In genomic region chr4:123749484-123750130, GRCm38 (mm10) we compare ENCODE assay signal across 8 mouse cellular contexts. TPM values are rescaled to one million over a fixed set of nuclear protein-coding genes. Genes with fewer than 3 reads are reported as not detected.
DNase-seq lines count a peak whose midpoint lies in the region; ATAC-seq and TF ChIP-seq lines count a peak whose summit lies in the region.

No protein-coding gene starts in this region.

- intact Hi-C loops in gastrocnemius, postnatal 14 days (cut with DNase I; ENCODE audit: low total_unique reads): no loop called here

- TF ChIP-seq POLR2A in ES-Bruce4 (IDR thresholded peaks at IDR 0.05; ENCODE audit: insufficient read depth, low read length): no peak
- TF ChIP-seq POLR2A in cortical plate, adult 2 months (IDR thresholded peaks at IDR 0.05; ENCODE audit: extremely low read depth, insufficient read depth, low read length): no peak

- no peaks in the 10 kb centered on the region for H3K9me3 ChIP-seq in ES-Bruce4 (replicated peaks; ENCODE audit: control insufficient read depth, insufficient read depth, low read length, poor library complexity, severe bottlenecking)
- H3K9me3 ChIP-seq in heart, embryonic 14.5 days (ENCODE audit: control insufficient read depth, low read length): no peaks in the 10 kb centered on the region

- ATAC-seq in heart, embryonic 14.5 days (ENCODE audit: insufficient number of reproducible peaks, insufficient read depth, low FRiP score, low read depth): peak; percentile 70; the same call in 1 of the 2 replicates

- H3K4me2 ChIP-seq in heart, embryonic 14.5 days (ENCODE audit: low read length): peak overlapping the region; percentile 89

- H3K36me3 ChIP-seq in ES-Bruce4 (ENCODE audit: control insufficient read depth, insufficient read depth, low read length, poor library complexity, severe bottlenecking): peaks cover 2% of the 10 kb centered on the region; the same call in 1 of the 2 replicates
- H3K36me3 ChIP-seq in heart, embryonic 14.5 days (ENCODE audit: control insufficient read depth, insufficient read depth, low read length): no peaks in the 10 kb centered on the region

- peak overlapping the region; percentile 99 for H3K9ac ChIP-seq in ES-Bruce4 (ENCODE audit: low read depth, poor library complexity, severe bottlenecking)
- H3K9ac ChIP-seq in heart, embryonic 14.5 days (ENCODE audit: low read length): peak overlapping the region; percentile 91

- no peaks in the 10 kb centered on the region for H3K27me3 ChIP-seq in ES-Bruce4 (ENCODE audit: control insufficient read depth, insufficient read depth, low read length, poor library complexity, severe bottlenecking)
- no peaks in the 10 kb centered on the region for H3K27me3 ChIP-seq in heart, embryonic 14.5 days (ENCODE audit: control insufficient read depth, insufficient read depth, low read length)

- peak; percentile 44 for DNase-seq in gastrocnemius, postnatal 14 days
- DNase-seq in gastrocnemius, postnatal 25 days: no peak
- DNase-seq in layer of hippocampus, postnatal 25 days (ENCODE audit: extremely low spot score in 1 of 2, low spot score in 1 of 2): peak; percentile 34
- peak; percentile 21 for DNase-seq in mesoderm, embryonic 11.5 days (ENCODE audit: low read depth, low spot score)
- peak; percentile 84 for DNase-seq in testis, postnatal 10 days (ENCODE audit: low spot score)

- no peak for TF ChIP-seq EP300 in ES-Bruce4 (IDR thresholded peaks at IDR 0.05; ENCODE audit: insufficient read depth, low read depth, low read length)

- WGBS in heart, embryonic 14.5 days: under 1% methylated on average over 46 of the region's 55 CpGs

- peak overlapping the region; percentile 98 for H3K4me3 ChIP-seq in ES-Bruce4 (ENCODE audit: low read depth, low read length)
- H3K4me3 ChIP-seq in cortical plate, adult 2 months (ENCODE audit: insufficient read depth, low read length): peak overlapping the region; percentile 85
- peak overlapping the region; percentile 80 to 98 for H3K4me3 ChIP-seq in heart, embryonic 14.5 days (ENCODE audit: control insufficient read depth in 1 of 2, insufficient read depth in 1 of 2, low read depth in 1 of 2, low read length in 2 of 2)

- TF ChIP-seq CTCF in ES-Bruce4 (IDR thresholded peaks at IDR 0.05; ENCODE audit: low read depth, low read length): no peak
- no peak for TF ChIP-seq CTCF in cortical plate, adult 2 months (IDR thresholded peaks at IDR 0.05; ENCODE audit: extremely low read depth, insufficient read depth, low read length)

- peaks cover 2% of the 10 kb centered on the region for H3K4me1 ChIP-seq in ES-Bruce4 (ENCODE audit: control insufficient read depth, insufficient read depth, low read length)
- peaks cover 7% of the 10 kb centered on the region for H3K4me1 ChIP-seq in cortical plate, adult 2 months (ENCODE audit: control insufficient read depth, insufficient read depth, low read length)
- H3K4me1 ChIP-seq in heart, embryonic 14.5 days (ENCODE audit: control insufficient read depth in 2 of 2, insufficient read depth in 2 of 2, low read length in 2 of 2): peaks cover 2 to 21% of the 10 kb centered on the region in 2 experiments; a peak in 2 of 4 replicates

- H3K27ac ChIP-seq in ES-Bruce4 (ENCODE audit: insufficient read depth, low read length): no peak overlapping the region
- peak overlapping the region; percentile 93; the same call in 1 of the 2 replicates for H3K27ac ChIP-seq in cortical plate, adult 2 months (ENCODE audit: insufficient read depth, low read length)
- H3K27ac ChIP-seq in heart, embryonic 14.5 days (replicated peaks in 1 of 2; ENCODE audit: control insufficient read depth in 1 of 2, insufficient read depth in 1 of 2, low read depth in 2 of 2, low read length in 2 of 2): peak overlapping the region; percentile 89

RNA-seq across cellular contexts. Expression of gene Akirin1, which starts 0.5 kb away (rescaled TPM):
- total RNA-seq in gastrocnemius, postnatal 14 days (2021): 10 to 100 TPM; 18.2 to 18.9 TPM
- total RNA-seq in gastrocnemius, postnatal 25 days (2021): 10 to 100 TPM; 22.9 to 27.6 TPM
- polyA plus RNA-seq in ES-Bruce4 (2011; ENCODE audit: insufficient read depth, insufficient read length, low read depth, missing spikeins): 37.6 and 39.4 TPM in 2 replicates
- 53.0 and 55.7 TPM in 2 replicates for polyA plus RNA-seq in cortical plate, adult 2 months (2012; rRNA removed)
- polyA plus RNA-seq in heart, embryonic 14.5 days (2014; fragmentation: Nextera tagmentation; extraction: Ambion mirVana): 57.3 and 58.2 TPM in 2 replicates
- total RNA-seq in layer of hippocampus, postnatal 25 days (2021): 10 to 100 TPM; 52.3 to 61.3 TPM

RNA-seq across cellular contexts. Expression of gene Ndufs5, which starts 31.6 kb away (rescaled TPM):
- 100 to 1,000 TPM; 256 to 285 TPM for total RNA-seq in gastrocnemius, postnatal 14 days (2021)
- 100 to 1,000 TPM; 261 to 271 TPM for total RNA-seq in gastrocnemius, postnatal 25 days (2021)
- polyA plus RNA-seq in ES-Bruce4 (2011; ENCODE audit: insufficient read depth, insufficient read length, low read depth, missing spikeins): 130 and 166 TPM in 2 replicates
- polyA plus RNA-seq in cortical plate, adult 2 months (2012; rRNA removed): 460 and 497 TPM in 2 replicates
- 602 and 648 TPM in 2 replicates for polyA plus RNA-seq in heart, embryonic 14.5 days (2014; fragmentation: Nextera tagmentation; extraction: Ambion mirVana)
- total RNA-seq in layer of hippocampus, postnatal 25 days (2021): 100 to 1,000 TPM; 172 to 199 TPM

RNA-seq across cellular contexts. Expression of gene Rhbdl2, which starts 38.1 kb away (rescaled TPM):
- total RNA-seq in gastrocnemius, postnatal 14 days (2021): under 1 TPM; 0.21 to 0.33 TPM
- total RNA-seq in gastrocnemius, postnatal 25 days (2021): under 1 TPM in 1 of 2 experiments, not detected in 1; 0.24 TPM
- polyA plus RNA-seq in ES-Bruce4 (2011; ENCODE audit: insufficient read depth, insufficient read length, low read depth, missing spikeins): 0.78 and 1.3 TPM in 2 replicates
- polyA plus RNA-seq in cortical plate, adult 2 months (2012; rRNA removed): 1.3 TPM in 2 replicates
- polyA plus RNA-seq in heart, embryonic 14.5 days (2014; fragmentation: Nextera tagmentation; extraction: Ambion mirVana): 1.6 and 2.4 TPM in 2 replicates
- 1 to 10 TPM in 1 of 2 experiments, under 1 TPM in 1; 0.96 to 1.1 TPM for total RNA-seq in layer of hippocampus, postnatal 25 days (2021)
